Mouse (Mus musculus) adipocyte (in vitro differentiated cells): ENCODE results near the gene Magi3.

ENCODE experiments used
- DNase-seq: peaks from one replicate; pipeline ENCODE4 v3.0.0-alpha.2; 2016; ENCODE audit warnings: low spot score

Gene Magi3

GRCm38 (mm10) chr3:104032086-104032485 is 188.1 kb downstream of the Magi3 start:
- DNase-seq: no peak

- peak; percentile 24 for DNase-seq
Measured at GRCm38 (mm10) chr3:104026938-104027337, 193.2 kb downstream of the Magi3 start.

- no peak for DNase-seq
Measured at GRCm38 (mm10) chr3:104020101-104020500, 200.1 kb downstream of the Magi3 start.

GRCm38 (mm10) chr3:104019453-104019852 is 200.7 kb downstream of the Magi3 start:
- peak; percentile 31 for DNase-seq

- DNase-seq: no peak
Measured at GRCm38 (mm10) chr3:104017931-104018330, 202.2 kb downstream of the Magi3 start.

- no peak for DNase-seq
Measured at GRCm38 (mm10) chr3:104011972-104012371, 208.2 kb downstream of the Magi3 start.

- no peak for DNase-seq
Measured at GRCm38 (mm10) chr3:104009924-104010662, 210.1 kb downstream of the Magi3 start.

- no peak for DNase-seq
Measured at GRCm38 (mm10) chr3:104007479-104007878, 212.7 kb downstream of the Magi3 start.

GRCm38 (mm10) chr3:104006896-104007466 is 213.2 kb downstream of the Magi3 start:
- no peak for DNase-seq

- DNase-seq: no peak
Measured at GRCm38 (mm10) chr3:103998724-103999123, 221.4 kb downstream of the Magi3 start.

- no peak for DNase-seq
Measured at GRCm38 (mm10) chr3:103991271-103991670, 228.9 kb downstream of the Magi3 start.

GRCm38 (mm10) chr3:103989352-103989751 is 230.8 kb downstream of the Magi3 start:
- DNase-seq: no peak

- no peak for DNase-seq
Measured at GRCm38 (mm10) chr3:103987831-103988432, 232.2 kb downstream of the Magi3 start.

- peak; percentile 56 for DNase-seq
Measured at GRCm38 (mm10) chr3:103985194-103985593, 235.0 kb downstream of the Magi3 start.

GRCm38 (mm10) chr3:103984556-103984955 is 235.6 kb downstream of the Magi3 start:
- DNase-seq: peak; percentile 70

- peak; percentile 42 for DNase-seq
Measured at GRCm38 (mm10) chr3:103971157-103971556, 249.0 kb downstream of the Magi3 start.

- peak; percentile 61 for DNase-seq
Measured at GRCm38 (mm10) chr3:103968701-103969100, 251.5 kb downstream of the Magi3 start.

GRCm38 (mm10) chr3:103967861-103968691 is 252.1 kb downstream of the Magi3 start, which contains the start of gene Phtf1:
Phtf1 (plus strand) TSS chr3:103968110.
- peak; percentile 85 for DNase-seq

GRCm38 (mm10) chr3:103967231-103967630 is 252.9 kb downstream of the Magi3 start:
- DNase-seq: no peak
